ENCODE assay signal across 9 mouse cellular contexts in genomic region chr17:31492416-31492815, GRCm38 (mm10). TPM values are rescaled to one million over a fixed set of nuclear protein-coding genes. Genes with fewer than 3 reads are reported as not detected.
DNase-seq lines count a peak whose midpoint lies in the region; ATAC-seq and TF ChIP-seq lines count a peak whose summit lies in the region.
"Had no signal": no experiment of that assay in that cellular context is flagged by ENCODE, and none has a peak within 500 bp of the region (broad histone marks: within the 10 kb centered on the region; RNA-seq: fewer than 3 reads in every experiment).

No protein-coding gene starts in this region.

- H3K36me3 ChIP-seq in hindbrain, postnatal 0 days (ENCODE audit: insufficient read depth, low read length): peaks cover 13% of the 10 kb centered on the region
- peaks cover 7% of the 10 kb centered on the region; the same call in 1 of the 2 replicates for H3K36me3 ChIP-seq in midbrain, embryonic 11.5 days (ENCODE audit: control insufficient read depth, insufficient read depth, low read length)

- WGBS in hindbrain, postnatal 0 days: 2% methylated on average over 2 of the region's 2 CpGs
- 5% methylated on average over 2 of the region's 2 CpGs for WGBS in midbrain, embryonic 11.5 days

- peak; percentile 62 for DNase-seq in WW6 (ENCODE audit: low read depth, low spot score)
- DNase-seq in cerebellum, postnatal 10 days: peak; percentile 92 to 96
- peak; percentile 70 to 78 for DNase-seq in frontal cortex, postnatal 14 days (ENCODE audit: low spot score in 2 of 2)
- peak; percentile 96 for DNase-seq in hindbrain, postnatal 0 days (ENCODE audit: low spot score)
- peak; percentile 73 to 75 for DNase-seq in left cerebral cortex, adult 2 months (ENCODE audit: extremely low spot score in 1 of 2, low spot score in 2 of 2)
- peak; percentile 98 for DNase-seq in midbrain, embryonic 11.5 days (ENCODE audit: low spot score, missing footprints)
- DNase-seq in right cerebral cortex, postnatal 36 days (ENCODE audit: low spot score in 2 of 2): peak; percentile 51 to 71
- DNase-seq in urinary bladder, postnatal 4 days (ENCODE audit: low spot score in 2 of 2): peak; percentile 67 to 74

- intact Hi-C loops in left cerebral cortex, adult 2 months (cut with DNase I): loop anchor here (1.0 to 5.0 kb wide), 5 partner anchors 114 to 480 kb away; no protein-coding TSS in a partner anchor

- TF ChIP-seq CTCF in hindbrain, postnatal 0 days (IDR thresholded peaks at IDR 0.05; ENCODE audit: low read depth): peak; percentile 100
- TF ChIP-seq CTCF in left cerebral cortex, adult 2 months (IDR thresholded peaks at IDR 0.05): peak; percentile 99

- no peaks in the 10 kb centered on the region for H3K27me3 ChIP-seq in hindbrain, postnatal 0 days (ENCODE audit: insufficient read depth, low read length)
- H3K27me3 ChIP-seq in midbrain, embryonic 11.5 days (ENCODE audit: control insufficient read depth, insufficient read depth, low read length): no peaks in the 10 kb centered on the region

- peak; percentile 82 for ATAC-seq in hindbrain, postnatal 0 days
- ATAC-seq in midbrain, embryonic 11.5 days (ENCODE audit: low FRiP score): peak; percentile 44

- no peak overlapping the region for H3K4me2 ChIP-seq in hindbrain, postnatal 0 days (ENCODE audit: low read depth, low read length)
- H3K4me2 ChIP-seq in midbrain, embryonic 11.5 days: no peak overlapping the region

- H3K4me1 ChIP-seq in hindbrain, postnatal 0 days (ENCODE audit: insufficient read depth, low read length): no peaks in the 10 kb centered on the region
- H3K4me1 ChIP-seq in midbrain, embryonic 11.5 days (ENCODE audit: control insufficient read depth, insufficient read depth, low read length): no peaks in the 10 kb centered on the region

- no peak overlapping the region for H3K9ac ChIP-seq in hindbrain, postnatal 0 days (replicated peaks; ENCODE audit: low read length)
- H3K9ac ChIP-seq in midbrain, embryonic 11.5 days (ENCODE audit: low read length): no peak overlapping the region

- H3K27ac ChIP-seq in hindbrain, postnatal 0 days: no peak overlapping the region
- no peak overlapping the region for H3K27ac ChIP-seq in left cerebral cortex, adult 2 months
- no peak overlapping the region for H3K27ac ChIP-seq in midbrain, embryonic 11.5 days (ENCODE audit: low read depth, low read length)

- no peaks in the 10 kb centered on the region for H3K9me3 ChIP-seq in hindbrain, postnatal 0 days (ENCODE audit: low read length)
- no peaks in the 10 kb centered on the region for H3K9me3 ChIP-seq in midbrain, embryonic 11.5 days (ENCODE audit: control insufficient read depth, low read length)

- H3K4me3 ChIP-seq in hindbrain, postnatal 0 days (ENCODE audit: low read length): no peak overlapping the region
- no peak overlapping the region for H3K4me3 ChIP-seq in left cerebral cortex, adult 2 months
- no peak overlapping the region for H3K4me3 ChIP-seq in midbrain, embryonic 11.5 days (ENCODE audit: low read depth, low read length)
- H3K4me3 ChIP-seq: megakaryocyte, embryonic 14.5 days had no signal

RNA-seq across cellular contexts. Expression of gene Wdr4, which starts 27.4 kb away (rescaled TPM):
- total RNA-seq in hindbrain, postnatal 0 days (2014; rRNA removed): 50.9 and 56.5 TPM in 2 replicates
- 26.3 and 26.8 TPM in 2 replicates for polyA plus RNA-seq in hindbrain, postnatal 0 days (2015; fragmentation: Nextera tagmentation; extraction: Ambion mirVana)
- 10 to 100 TPM; 26.4 to 27.7 TPM for total RNA-seq in left cerebral cortex, adult 2 months (2021)
- 35.4 and 39.4 TPM in 2 replicates for polyA plus RNA-seq in midbrain, embryonic 11.5 days (2014; fragmentation: Nextera tagmentation; extraction: Ambion mirVana)

RNA-seq across cellular contexts. Expression of gene Ndufv3, which starts 27.5 kb away (rescaled TPM):
- 226 and 267 TPM in 2 replicates for total RNA-seq in hindbrain, postnatal 0 days (2014; rRNA removed)
- polyA plus RNA-seq in hindbrain, postnatal 0 days (2015; fragmentation: Nextera tagmentation; extraction: Ambion mirVana): 562 and 575 TPM in 2 replicates
- 100 to 1,000 TPM; 222 to 229 TPM for total RNA-seq in left cerebral cortex, adult 2 months (2021)
- polyA plus RNA-seq in midbrain, embryonic 11.5 days (2014; fragmentation: Nextera tagmentation; extraction: Ambion mirVana): 239 and 249 TPM in 2 replicates
